Mouse (Mus musculus) olfactory bulb, adult 2 months (tissue): ENCODE results near the gene Alg5.

Experiments
- CTCF ChIP-seq: fragments of 200-500 bp; IDR thresholded peaks from 2 replicates; pipeline ENCODE4 v1.5.1; 2012; ENCODE audit warnings: low read depth, mild to moderate bottlenecking, low read length, moderate library complexity; ENCODE audit not compliant: insufficient read depth
- POLR2A ChIP-seq: fragments of 200-500 bp; IDR thresholded peaks from 2 replicates; pipeline ENCODE4 v1.6.1; 2012; ENCODE audit warnings: mild to moderate bottlenecking, low read depth, low read length, moderate library complexity; ENCODE audit not compliant: insufficient read depth

DNA sequence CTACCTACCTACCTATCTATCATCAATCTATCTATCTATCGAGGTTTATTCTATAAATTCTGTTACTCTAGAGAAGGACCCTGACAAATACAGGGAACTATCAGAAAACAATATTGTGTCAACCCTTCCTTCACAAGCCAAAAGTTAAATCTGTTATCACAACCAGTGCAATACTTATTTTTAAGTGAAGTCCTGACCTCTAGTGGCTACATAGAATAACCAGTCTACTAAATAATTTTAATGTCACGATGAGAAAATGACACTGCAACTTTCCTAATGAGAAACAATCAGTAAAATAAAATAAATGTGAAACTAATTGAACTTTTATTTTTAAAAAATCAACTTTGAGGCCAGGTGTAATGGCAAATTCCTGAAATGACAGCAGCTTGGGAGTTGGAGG lies 46.2 kb upstream of the Alg5 start:
- TF ChIP-seq CTCF (no peak), POLR2A (no peak)
